Mouse (Mus musculus) midbrain, embryonic 16.5 days (tissue): ENCODE results near the gene Mrc2. TPM values are rescaled to one million over a fixed set of nuclear protein-coding genes. Genes with fewer than 3 reads are reported as not detected.
A peak's percentile ranks its signal among the peaks of the same experiment; 100 is the strongest.

Experiments
- ATAC-seq: fragments of 200-750 bp; cut with Nextera tagmentation; 2 replicates; pipeline ENCODE4 v1.8.0; 2017; ENCODE audit warnings: moderate TSS enrichment
- H3K27ac ChIP-seq: fragments of 300-500 bp; sonication (generic); 2 replicates; pipeline ENCODE4 v1.5.1; 2014; ENCODE audit warnings: mild to moderate bottlenecking, low read length, mixed read lengths
- H3K27me3 ChIP-seq: fragments of 300-500 bp; sonication (generic); 2 replicates; pipeline ENCODE4 v1.6.1; 2014; ENCODE audit warnings: low read depth, low read length, mixed read lengths; ENCODE audit not compliant: control insufficient read depth, insufficient read depth
- H3K36me3 ChIP-seq: fragments of 300-500 bp; sonication (generic); 2 replicates; pipeline ENCODE4 v1.6.1; 2014; ENCODE audit warnings: mild to moderate bottlenecking, low read length, moderate library complexity, mixed read lengths; ENCODE audit not compliant: control insufficient read depth, insufficient read depth
- H3K4me1 ChIP-seq: fragments of 300-500 bp; sonication (generic); 2 replicates; pipeline ENCODE4 v1.6.1; 2014; ENCODE audit warnings: mild to moderate bottlenecking, low read length, mixed read lengths; ENCODE audit not compliant: control insufficient read depth, insufficient read depth
- H3K4me2 ChIP-seq: fragments of 300-500 bp; sonication (generic); 2 replicates; pipeline ENCODE4 v1.6.1; 2014; ENCODE audit warnings: mild to moderate bottlenecking, low read length, mixed read lengths
- H3K4me3 ChIP-seq: fragments of 300-500 bp; sonication (generic); 2 replicates; pipeline ENCODE4 v1.5.1; 2014; ENCODE audit warnings: low read depth, mild to moderate bottlenecking, low read length, moderate library complexity, mixed read lengths
- H3K9ac ChIP-seq: fragments of 300-500 bp; sonication (generic); 2 replicates; pipeline ENCODE4 v1.6.1; 2014; ENCODE audit warnings: low read depth, low read length, mixed read lengths
- H3K9me3 ChIP-seq: fragments of 300-500 bp; sonication (generic); replicated peaks from 2 replicates; pipeline ENCODE4 v1.6.1; 2014; ENCODE audit warnings: mild to moderate bottlenecking, low read length, mixed read lengths; ENCODE audit not compliant: control insufficient read depth, poor library complexity, severe bottlenecking
- WGBS: fragments of 180-500 bp; shearing (Covaris S2); extraction: QIAGEN DNeasy Blood & Tissue Kit; methylation state at CpG from one replicate; pipeline ENCODE4 v1.1.7; 2014; 5-methylcytosine and 5-hydroxymethylcytosine counted together
- polyA plus RNA-seq: library from polyadenylated mRNA; unstranded; fragments of >200 nt; fragmentation: Nextera tagmentation; extraction: Ambion mirVana; gene quantifications from 2 replicates; pipeline ENCODE4 v1.2.1, GENCODE M21; 2015

Mrc2 gene
- polyA plus RNA-seq, 1 experiment from 2014 or later: 4.5 TPM

- peak overlapping the region; percentile 50 for H3K4me3 ChIP-seq
- H3K27ac ChIP-seq: no peak overlapping the region
- no peak for ATAC-seq
- H3K4me2 ChIP-seq: peak overlapping the region; percentile 100
- peak overlapping the region; percentile 62; the same call in 1 of the 2 replicates for H3K9ac ChIP-seq
- H3K27me3 ChIP-seq: peaks cover 10% of the 10 kb centered on the region
- H3K4me1 ChIP-seq: peaks cover 16% of the 10 kb centered on the region
- H3K9me3 ChIP-seq: no peaks in the 10 kb centered on the region
- peaks cover 3% of the 10 kb centered on the region; the same call in 1 of the 2 replicates for H3K36me3 ChIP-seq
- 3% methylated on average over 10 of the region's 10 CpGs for WGBS
These were observed 741 bp upstream of the Mrc2 start for GRCm38 (mm10) chr11:105291681-105292123.

- WGBS: 1% methylated on average over 22 of the region's 26 CpGs
- peak overlapping the region; percentile 100 for H3K4me2 ChIP-seq
- no peak for ATAC-seq
- peak overlapping the region; percentile 50 for H3K4me3 ChIP-seq
- peaks cover 10% of the 10 kb centered on the region for H3K27me3 ChIP-seq
- H3K4me1 ChIP-seq: peaks cover 16% of the 10 kb centered on the region
- H3K9me3 ChIP-seq: no peaks in the 10 kb centered on the region
- no peak overlapping the region for H3K27ac ChIP-seq
- peak overlapping the region; percentile 47; the same call in 1 of the 2 replicates for H3K9ac ChIP-seq
- no peaks in the 10 kb centered on the region for H3K36me3 ChIP-seq
These were observed 698 bp downstream of the Mrc2 start for GRCm38 (mm10) chr11:105293101-105293581.

- H3K4me3 ChIP-seq: peak overlapping the region; percentile 6
- WGBS: 4% methylated on average over 9 of the region's 9 CpGs
- no peaks in the 10 kb centered on the region for H3K9me3 ChIP-seq
- peaks cover 16% of the 10 kb centered on the region for H3K4me1 ChIP-seq
- H3K27me3 ChIP-seq: peaks cover 10% of the 10 kb centered on the region
- H3K9ac ChIP-seq: peak overlapping the region; percentile 43; the same call in 1 of the 2 replicates
- peak overlapping the region; percentile 33 for H3K4me2 ChIP-seq
- no peaks in the 10 kb centered on the region for H3K36me3 ChIP-seq
- ATAC-seq: no peak
- 0 out of 2 replicates have a peak overlapping the region, but pooled peaks have one; percentile 3 for H3K27ac ChIP-seq
These were observed 1.6 kb downstream of the Mrc2 start for GRCm38 (mm10) chr11:105293901-105294494.

GRCm38 (mm10) chr11:105296084-105296483, 3.6 kb downstream of the Mrc2 start:
- Histone ChIP-seq H3K9ac (no peak overlapping the region), H3K27ac (no peak overlapping the region), H3K4me2 (no peak overlapping the region), H3K9me3 (no peaks in the 10 kb centered on the region), H3K36me3 (no peaks in the 10 kb centered on the region), H3K4me3 (no peak overlapping the region), H3K27me3 (peaks cover 8% of the 10 kb centered on the region), H3K4me1 (peaks cover 16% of the 10 kb centered on the region)
- ATAC-seq: no peak
- whole genome bisulfite sequencing: 94% methylated on average over 10 of the region's 10 CpGs

GRCm38 (mm10) chr11:105310197-105310596, 17.8 kb downstream of the Mrc2 start:
- Histone ChIP-seq H3K27me3 (no peaks in the 10 kb centered on the region), H3K4me1 (peaks cover 16% of the 10 kb centered on the region), H3K9ac (no peak overlapping the region), H3K27ac (no peak overlapping the region), H3K4me2 (no peak overlapping the region), H3K9me3 (no peaks in the 10 kb centered on the region), H3K36me3 (no peaks in the 10 kb centered on the region), H3K4me3 (no peak overlapping the region)
- 92% methylated on average over 7 of the region's 7 CpGs for WGBS
- ATAC-seq: no peak

GRCm38 (mm10) chr11:105311291-105311975, 19.0 kb downstream of the Mrc2 start:
- H3K9ac ChIP-seq: no peak overlapping the region
- no peak overlapping the region for H3K27ac ChIP-seq
- H3K27me3 ChIP-seq: no peaks in the 10 kb centered on the region
- H3K4me3 ChIP-seq: no peak overlapping the region
- 0 out of 2 replicates have a peak, but pooled peaks have one; percentile 17 for ATAC-seq
- peaks cover 16% of the 10 kb centered on the region for H3K4me1 ChIP-seq
- H3K36me3 ChIP-seq: no peaks in the 10 kb centered on the region
- 76% methylated on average over 24 of the region's 24 CpGs for WGBS
- H3K9me3 ChIP-seq: no peaks in the 10 kb centered on the region
- no peak overlapping the region for H3K4me2 ChIP-seq

- H3K27ac ChIP-seq: no peak overlapping the region
These were observed 20.0 kb downstream of the Mrc2 start for GRCm38 (mm10) chr11:105312311-105312942.

GRCm38 (mm10) chr11:105312972-105313632, 20.7 kb downstream of the Mrc2 start:
- H3K27me3 ChIP-seq: no peaks in the 10 kb centered on the region

More at GRCm38 (mm10) chr11:105312311-105312942, 20.0 kb downstream of the Mrc2 start:
- Histone ChIP-seq H3K36me3 (no peaks in the 10 kb centered on the region), H3K9me3 (no peaks in the 10 kb centered on the region), H3K4me2 (no peak overlapping the region), H3K4me3 (no peak overlapping the region), H3K9ac (no peak overlapping the region), H3K4me1 (peaks cover 16% of the 10 kb centered on the region), H3K27me3 (no peaks in the 10 kb centered on the region)
- no peak for ATAC-seq
- WGBS: 60% methylated on average over 12 of the region's 12 CpGs

More at GRCm38 (mm10) chr11:105312972-105313632, 20.7 kb downstream of the Mrc2 start:
- Histone ChIP-seq H3K4me1 (peaks cover 16% of the 10 kb centered on the region), H3K4me2 (peak overlapping the region; percentile 22; the same call in 1 of the 2 replicates), H3K4me3 (no peak overlapping the region), H3K9ac (0 out of 2 replicates have a peak overlapping the region, but pooled peaks have one; percentile 8), H3K9me3 (no peaks in the 10 kb centered on the region), H3K36me3 (no peaks in the 10 kb centered on the region), H3K27ac (peak overlapping the region; percentile 40)
- 31% methylated on average over 10 of the region's 10 CpGs for WGBS
- peak; percentile 42 for ATAC-seq
